Mouse (Mus musculus) macrophage (primary cell): Measurements from ENCODE around the gene Asic2. TPM values are rescaled to one million over a fixed set of nuclear protein-coding genes. Genes with fewer than 3 reads are reported as not detected.

Experiments used
- H3K27ac ChIP-seq: fragments of 350-480 bp; formaldehyde crosslinking; 2 replicates; pipeline ENCODE4 v1.9.0; 2021
- H3K36me3 ChIP-seq: fragments of 350-480 bp; formaldehyde crosslinking; 2 replicates; pipeline ENCODE4 v1.9.0; 2021; ENCODE audit errors: inconsistent target
- H3K4me3 ChIP-seq: fragments of 350-480 bp; formaldehyde crosslinking; 2 replicates; pipeline ENCODE4 v1.9.0; 2021; ENCODE audit errors: inconsistent target
- H3K79me2 ChIP-seq: fragments of 350-480 bp; formaldehyde crosslinking; 2 replicates; pipeline ENCODE4 v1.9.0; 2021; ENCODE audit errors: inconsistent target
- WGBS: methylation state at CpG from one replicate; pipeline ENCODE4 v1.1.7; 2026; ENCODE audit warnings: inconsistent platforms; ENCODE audit not compliant: missing documents; 5-methylcytosine and 5-hydroxymethylcytosine counted together
- polyA plus RNA-seq: library from polyadenylated mRNA; stranded (reverse); fragments of 250-400 nt; gene quantifications from 3 replicates; pipeline ENCODE4 v1.2.4, GENCODE M21; 2018; ENCODE audit warnings: inconsistent platforms

Gene Asic2
- polyA plus RNA-seq, 1 experiment from 2014 or later: not detected

DNA sequence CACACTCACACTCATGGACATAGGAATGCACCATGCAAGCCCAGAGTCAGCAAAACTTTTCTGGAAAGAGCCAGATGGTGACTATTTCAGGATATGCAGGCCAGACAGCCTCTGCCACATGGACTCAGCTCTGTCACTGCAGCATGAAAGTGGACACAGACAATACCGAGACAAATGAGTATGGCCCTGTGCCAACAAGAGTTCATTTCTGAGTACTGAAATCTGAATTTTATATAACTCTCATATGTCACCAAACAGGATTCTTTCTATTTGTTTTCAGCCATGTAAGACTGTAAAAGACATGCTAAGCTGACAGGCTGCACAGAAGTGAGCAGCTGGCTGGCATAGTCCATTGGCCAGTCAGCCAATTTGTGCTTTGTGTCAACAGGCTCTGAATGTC is 309.4 kb downstream of the Asic2 start:
- 92% methylated on average over 1 of the region's 1 CpGs for WGBS
- no peak overlapping the region for H3K4me3 ChIP-seq
- no peak overlapping the region for H3K27ac ChIP-seq
- H3K36me3 ChIP-seq: no peaks in the 10 kb centered on the region
- no peaks in the 10 kb centered on the region for H3K79me2 ChIP-seq

DNA sequence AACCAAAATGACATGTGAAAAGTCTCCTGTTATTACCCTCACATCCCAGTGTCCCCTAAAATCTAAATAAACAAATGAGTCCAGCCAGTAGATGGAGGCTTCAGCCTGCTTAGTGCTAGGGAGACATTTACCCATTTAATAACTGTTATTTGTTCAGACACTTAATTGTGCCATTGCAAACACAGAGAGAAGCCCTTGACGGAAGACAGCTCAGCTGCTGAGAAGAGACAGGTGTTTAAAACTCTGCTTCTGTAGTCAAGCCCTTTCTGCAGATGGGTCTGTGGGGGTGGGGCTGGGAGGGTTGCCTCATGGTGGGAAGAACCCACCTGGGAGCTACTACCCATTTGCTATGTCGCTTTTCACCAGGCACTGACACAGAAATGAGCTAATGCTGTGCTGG is 311.1 kb downstream of the Asic2 start:
- H3K79me2 ChIP-seq: no peaks in the 10 kb centered on the region
- no peak overlapping the region for H3K27ac ChIP-seq
- H3K4me3 ChIP-seq: no peak overlapping the region
- WGBS: 74% methylated on average over 2 of the region's 2 CpGs
- no peaks in the 10 kb centered on the region for H3K36me3 ChIP-seq

DNA sequence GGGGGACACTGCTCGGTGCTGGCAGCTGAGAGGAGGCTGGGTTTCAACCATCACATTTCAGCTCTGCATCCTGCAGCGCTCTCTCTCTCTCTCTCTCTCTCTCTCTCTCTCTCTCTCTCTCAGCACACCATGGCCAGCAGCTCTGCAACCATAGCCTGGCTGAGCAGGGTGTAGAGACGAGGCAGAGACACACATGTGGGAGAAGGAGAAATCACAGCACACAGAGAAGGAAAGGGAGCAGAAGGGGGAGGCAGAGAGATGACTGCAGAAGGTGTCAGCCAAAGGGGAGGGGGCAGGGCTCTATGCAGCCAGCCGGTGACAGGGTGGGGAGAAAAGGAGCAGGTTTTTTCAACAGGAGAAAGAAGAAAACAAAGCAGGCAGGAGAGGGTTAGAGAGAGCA is 320.4 kb downstream of the Asic2 start:
- Histone ChIP-seq H3K27ac (no peak overlapping the region), H3K4me3 (no peak overlapping the region), H3K36me3 (no peaks in the 10 kb centered on the region), H3K79me2 (no peaks in the 10 kb centered on the region)
- WGBS: 46% methylated on average over 4 of the region's 4 CpGs

DNA sequence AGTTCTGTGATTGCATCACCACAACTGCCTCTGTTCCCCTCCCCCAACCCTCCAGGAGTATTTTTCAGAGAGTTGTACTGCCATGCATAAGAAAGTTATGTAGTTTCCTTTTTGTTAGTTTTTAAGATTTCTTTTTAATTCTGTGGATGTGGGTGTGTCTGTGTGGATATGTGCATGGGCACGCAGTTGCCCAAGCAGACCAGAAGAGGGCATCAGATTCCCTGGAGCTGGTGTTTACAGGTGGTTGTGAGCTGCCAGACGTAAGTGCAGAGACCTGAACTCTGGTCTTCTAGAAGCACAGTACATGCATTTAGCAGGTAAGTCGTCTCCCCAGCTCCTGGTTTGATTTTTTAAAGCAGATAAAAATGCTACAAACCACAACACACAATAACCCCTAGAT is 322.7 kb downstream of the Asic2 start:
- Histone ChIP-seq H3K4me3 (no peak overlapping the region), H3K36me3 (no peaks in the 10 kb centered on the region), H3K27ac (no peak overlapping the region), H3K79me2 (no peaks in the 10 kb centered on the region)
- WGBS: 84% methylated on average over 3 of the region's 3 CpGs

DNA sequence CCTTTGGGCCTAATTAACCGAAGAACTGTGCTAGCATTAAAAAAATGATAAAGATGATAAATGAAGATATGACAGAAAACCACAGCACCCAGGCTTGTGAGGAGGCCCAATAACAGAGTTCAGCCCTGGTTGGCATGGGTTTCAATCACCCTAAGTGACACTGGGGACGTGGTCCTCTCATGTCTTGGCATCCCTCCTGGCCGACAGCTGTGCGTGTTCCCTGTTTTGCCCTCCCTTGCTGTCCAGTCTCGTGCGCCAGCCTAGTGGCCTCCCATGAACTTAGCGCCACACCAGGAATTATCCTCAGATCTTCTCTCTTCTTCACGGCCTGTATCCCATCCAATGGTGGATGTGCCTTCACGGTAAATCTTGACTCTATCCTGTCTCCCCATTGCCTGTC is 331.9 kb downstream of the Asic2 start:
- no peaks in the 10 kb centered on the region for H3K79me2 ChIP-seq
- no peaks in the 10 kb centered on the region for H3K36me3 ChIP-seq
- WGBS: 97% methylated on average over 9 of the region's 9 CpGs
- H3K4me3 ChIP-seq: no peak overlapping the region
- no peak overlapping the region for H3K27ac ChIP-seq

DNA sequence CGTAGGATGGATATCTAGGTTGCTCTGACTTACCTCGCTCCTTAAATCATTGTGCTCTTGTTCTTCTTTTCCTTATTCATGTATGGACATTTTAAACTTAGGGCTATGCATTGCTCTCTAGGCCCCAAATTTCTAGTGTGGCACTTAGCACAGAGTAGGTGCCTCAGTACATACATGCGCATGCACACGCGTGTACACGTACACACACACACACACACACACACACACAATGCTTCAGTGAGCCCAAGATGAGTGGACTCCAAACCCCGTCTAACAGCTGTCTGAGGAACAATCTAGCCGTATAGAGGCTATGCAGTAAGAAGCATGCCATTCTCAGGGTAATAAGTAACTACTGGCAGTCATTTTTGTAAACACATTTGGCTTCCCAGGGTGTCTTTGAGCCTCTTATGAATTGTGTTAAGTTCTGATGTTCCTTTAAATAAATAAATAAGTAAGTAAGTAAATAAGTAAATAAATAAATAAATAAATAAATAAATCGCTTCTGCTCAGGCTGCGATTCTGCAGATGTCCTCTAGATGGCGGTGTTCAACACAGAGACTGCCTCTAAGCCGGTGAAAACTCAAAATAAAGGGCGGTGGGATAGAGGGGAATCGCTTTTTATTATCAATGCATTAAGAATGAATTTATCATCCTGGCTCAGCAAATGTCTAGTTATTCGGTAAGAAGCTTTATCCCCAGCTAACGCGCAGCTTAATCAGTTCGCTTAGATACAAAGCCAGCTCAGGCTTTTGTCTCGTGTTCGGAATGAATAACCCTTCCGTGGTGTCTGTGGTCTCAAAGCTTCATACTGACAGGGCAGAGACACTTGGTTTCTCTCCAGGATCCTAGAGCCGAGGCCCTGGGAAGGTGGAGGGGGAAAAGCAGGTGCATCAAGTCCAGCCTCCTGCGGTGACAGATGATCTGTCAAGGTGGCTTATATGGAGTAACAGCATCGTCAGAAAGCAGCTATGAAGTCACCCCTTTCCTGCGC is 333.6 kb downstream of the Asic2 start:
- Histone ChIP-seq H3K36me3 (no peaks in the 10 kb centered on the region), H3K79me2 (no peaks in the 10 kb centered on the region), H3K4me3 (no peak overlapping the region), H3K27ac (no peak overlapping the region)
- 66% methylated on average over 25 of the region's 25 CpGs for WGBS

DNA sequence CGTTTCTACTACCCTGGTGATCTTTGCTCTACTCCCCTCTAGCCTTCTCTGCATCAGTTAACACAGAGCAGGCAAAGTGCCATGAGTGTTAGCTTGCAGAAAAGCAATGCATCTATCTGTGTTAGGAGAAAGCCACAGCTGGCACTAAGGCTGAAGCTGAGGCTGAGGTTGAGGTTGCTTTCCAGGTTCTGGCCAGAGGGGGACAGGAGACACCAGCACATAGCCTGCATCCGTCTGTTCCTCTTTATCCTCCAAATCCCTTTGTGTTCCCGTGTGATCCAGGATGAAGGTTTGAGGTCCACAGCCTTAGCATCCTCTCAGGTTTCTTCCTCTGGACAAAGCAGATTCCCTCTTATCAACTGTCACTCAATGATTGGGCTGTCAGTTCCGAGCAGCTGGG is 343.1 kb downstream of the Asic2 start:
- no peaks in the 10 kb centered on the region for H3K79me2 ChIP-seq
- no peak overlapping the region for H3K27ac ChIP-seq
- H3K36me3 ChIP-seq: no peaks in the 10 kb centered on the region
- H3K4me3 ChIP-seq: no peak overlapping the region
- 79% methylated on average over 4 of the region's 4 CpGs for WGBS

DNA sequence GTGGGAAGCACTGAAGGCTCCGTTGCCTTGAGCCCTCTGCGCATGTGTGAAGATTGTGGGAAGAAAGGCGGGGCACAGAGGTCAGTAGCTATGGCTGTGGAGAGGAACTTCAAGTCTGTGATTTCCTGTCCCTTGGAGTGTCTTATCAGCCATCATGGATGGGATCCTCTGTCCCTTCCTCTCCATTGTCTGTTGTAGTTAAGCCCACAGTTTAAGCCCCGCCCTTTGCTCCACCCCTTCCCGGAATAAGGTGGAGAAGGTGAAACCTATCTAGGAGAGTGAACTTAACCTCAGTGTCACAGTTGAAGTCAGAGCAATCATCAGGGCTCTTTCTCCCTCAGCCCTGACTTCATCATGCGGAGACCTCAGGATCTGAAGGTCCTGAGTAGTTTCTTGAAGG is 347.7 kb downstream of the Asic2 start:
- 75% methylated on average over 6 of the region's 6 CpGs for WGBS
- no peaks in the 10 kb centered on the region for H3K36me3 ChIP-seq
- H3K27ac ChIP-seq: no peak overlapping the region
- no peaks in the 10 kb centered on the region for H3K79me2 ChIP-seq
- H3K4me3 ChIP-seq: no peak overlapping the region

DNA sequence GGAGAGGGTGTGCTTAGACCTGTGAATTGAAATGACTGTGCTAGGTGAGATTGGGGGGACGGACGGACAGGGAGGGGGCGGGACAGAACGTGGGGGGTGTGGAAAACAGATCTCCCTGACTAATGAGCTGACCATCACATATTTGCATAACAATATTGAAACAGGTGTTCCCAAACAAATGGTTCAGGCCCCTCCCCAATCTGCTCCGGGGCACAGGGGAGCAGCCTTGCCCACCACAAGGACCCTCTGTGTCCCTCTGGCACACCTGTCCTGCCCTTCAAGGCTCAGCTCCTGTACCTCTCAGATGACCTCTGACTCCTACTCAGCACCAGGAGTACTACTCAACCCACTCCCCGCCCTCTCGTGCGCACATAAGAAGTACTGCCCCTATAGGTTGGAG is 351.8 kb downstream of the Asic2 start:
- no peaks in the 10 kb centered on the region for H3K36me3 ChIP-seq
- no peaks in the 10 kb centered on the region for H3K79me2 ChIP-seq
- no peak overlapping the region for H3K4me3 ChIP-seq
- 88% methylated on average over 8 of the region's 8 CpGs for WGBS
- H3K27ac ChIP-seq: no peak overlapping the region

DNA sequence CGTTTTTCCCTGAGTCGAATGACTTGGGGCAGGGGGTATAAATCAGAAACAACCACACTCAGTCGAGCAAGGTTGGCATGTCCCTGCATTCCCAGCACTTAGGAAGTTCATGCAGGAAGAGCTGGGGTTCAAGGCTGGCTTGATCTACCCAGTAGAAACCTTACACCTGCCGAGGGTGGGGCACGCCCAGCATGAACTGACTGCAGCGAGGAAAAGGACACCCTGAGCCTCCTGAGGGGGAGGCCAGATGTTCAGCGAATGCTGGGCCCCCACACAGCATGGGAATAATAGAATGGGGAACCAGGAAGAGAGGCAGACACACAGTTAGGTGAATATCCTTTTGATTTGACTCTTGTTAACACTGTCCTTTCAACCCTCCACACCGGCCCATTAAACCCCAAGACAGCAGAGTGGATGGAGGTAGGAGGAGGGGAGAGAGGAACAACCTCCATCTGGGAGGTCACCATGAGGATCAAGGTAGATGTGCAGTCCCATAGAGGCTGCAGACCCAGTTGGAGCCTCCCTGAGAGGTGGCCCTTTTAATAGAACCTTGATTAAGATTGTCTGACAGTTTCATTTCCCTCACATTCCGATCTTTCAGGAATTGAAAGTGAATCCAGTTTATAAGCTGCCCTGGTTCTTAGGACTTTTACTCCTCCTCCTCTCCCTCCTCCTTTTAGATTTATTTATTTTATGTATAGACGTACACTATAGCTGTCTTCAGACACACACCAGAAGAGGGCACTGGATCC is 354.2 kb downstream of the Asic2 start:
- 29% methylated on average over 10 of the region's 10 CpGs for WGBS
- Histone ChIP-seq H3K4me3 (no peak overlapping the region), H3K79me2 (no peaks in the 10 kb centered on the region), H3K36me3 (no peaks in the 10 kb centered on the region), H3K27ac (no peak overlapping the region)

DNA sequence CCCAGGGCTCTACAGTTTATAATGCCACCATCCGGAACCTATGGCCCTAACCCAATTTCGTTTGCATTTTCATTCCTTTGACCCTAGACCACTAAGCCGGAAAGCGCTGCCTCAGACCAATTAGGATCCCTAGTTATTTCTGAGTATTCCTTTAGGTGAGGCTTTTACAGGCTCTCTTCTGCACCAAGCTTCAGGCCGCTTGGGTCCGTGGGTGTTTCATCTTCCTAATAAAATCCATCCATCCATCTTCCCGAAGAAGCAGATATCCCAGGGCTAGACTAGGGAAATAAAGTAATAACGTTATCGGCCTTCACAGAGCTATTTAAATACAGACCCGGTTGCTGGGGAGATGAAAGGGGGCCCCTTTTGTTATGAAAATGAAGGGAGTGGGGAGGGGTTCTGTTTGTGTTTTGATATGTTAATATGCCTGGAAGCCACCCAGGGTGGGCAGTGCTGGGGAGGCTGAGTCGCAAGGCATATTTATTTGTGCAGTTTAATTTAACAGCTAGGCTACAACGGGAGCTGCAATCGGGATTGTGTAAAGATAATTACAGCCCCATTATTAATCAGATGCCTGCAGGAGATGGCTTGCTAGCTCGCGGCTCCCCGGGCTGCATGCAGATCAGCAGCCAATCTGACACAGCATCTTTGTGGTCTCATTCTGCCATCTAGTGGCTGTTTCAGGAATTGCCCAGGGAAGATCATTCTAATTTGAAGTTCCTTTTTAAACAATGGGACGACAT is 355.3 kb downstream of the Asic2 start:
- 6% methylated on average over 17 of the region's 17 CpGs for WGBS
- no peak overlapping the region for H3K27ac ChIP-seq
- no peaks in the 10 kb centered on the region for H3K79me2 ChIP-seq
- no peak overlapping the region for H3K4me3 ChIP-seq
- no peaks in the 10 kb centered on the region for H3K36me3 ChIP-seq

DNA sequence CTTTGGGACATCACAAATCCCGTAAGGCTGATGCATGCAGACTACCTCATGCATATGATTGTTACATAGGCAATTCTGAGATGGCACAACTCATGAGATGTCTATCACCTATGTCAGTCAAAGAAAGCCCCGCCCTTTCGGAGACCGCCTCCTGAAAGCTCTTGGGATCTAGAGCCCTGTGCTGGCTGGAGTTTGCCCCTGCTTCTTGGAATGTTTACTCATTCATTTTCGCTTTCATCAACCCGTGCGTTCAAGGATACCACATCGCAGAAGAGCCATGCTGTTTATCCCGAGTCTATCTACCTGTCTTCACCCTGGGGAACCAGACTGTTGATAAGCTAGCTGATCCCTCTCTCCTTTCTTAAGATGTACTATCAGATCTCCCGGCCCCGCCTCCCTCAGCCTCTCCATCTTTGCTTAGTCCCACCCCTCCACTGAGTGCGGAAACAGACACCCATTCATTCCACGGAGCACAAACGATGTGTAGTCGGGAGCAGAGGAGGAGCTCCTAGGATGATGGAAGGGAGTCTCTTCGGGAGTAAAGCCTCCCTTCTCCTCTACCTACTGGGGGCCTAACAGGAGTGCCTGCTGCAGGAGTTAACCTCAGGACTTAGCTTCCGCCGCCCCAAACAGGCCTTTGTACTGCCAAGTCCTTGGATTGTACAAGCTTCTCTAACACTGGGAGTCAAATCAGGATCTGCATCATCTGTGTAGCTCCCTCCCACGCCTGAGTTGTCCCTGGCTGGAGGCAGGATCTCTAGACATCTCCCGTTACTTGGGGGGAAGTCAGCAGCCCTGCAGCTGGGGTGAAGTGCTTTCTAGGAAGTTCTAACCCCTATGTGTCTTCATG is 356.1 kb downstream of the Asic2 start:
- Histone ChIP-seq H3K36me3 (no peaks in the 10 kb centered on the region), H3K27ac (no peak overlapping the region), H3K4me3 (no peak overlapping the region), H3K79me2 (no peaks in the 10 kb centered on the region)
- WGBS: 24% methylated on average over 20 of the region's 20 CpGs

DNA sequence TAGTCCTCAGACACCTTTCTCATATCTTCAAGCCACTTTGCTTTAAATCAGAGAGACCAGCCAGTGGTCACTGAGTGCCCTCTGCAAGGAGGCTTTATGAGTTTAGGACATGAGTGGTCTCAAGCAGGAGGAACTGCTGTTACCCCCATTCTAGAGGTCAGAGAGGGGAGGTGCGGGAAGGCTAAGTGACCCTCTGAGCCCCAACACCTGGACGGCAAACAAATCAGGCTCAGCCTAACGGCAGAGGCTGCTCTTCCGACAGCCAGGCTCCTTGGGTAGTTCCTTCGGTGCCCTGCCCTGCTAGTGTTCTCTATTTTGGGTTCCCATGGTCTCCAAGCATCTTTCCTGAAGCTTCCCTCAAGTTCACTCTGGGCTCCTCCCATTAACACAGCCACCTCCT is 357.8 kb downstream of the Asic2 start:
- Histone ChIP-seq H3K4me3 (no peak overlapping the region), H3K27ac (no peak overlapping the region), H3K79me2 (no peaks in the 10 kb centered on the region), H3K36me3 (no peaks in the 10 kb centered on the region)
- WGBS: 84% methylated on average over 5 of the region's 5 CpGs

DNA sequence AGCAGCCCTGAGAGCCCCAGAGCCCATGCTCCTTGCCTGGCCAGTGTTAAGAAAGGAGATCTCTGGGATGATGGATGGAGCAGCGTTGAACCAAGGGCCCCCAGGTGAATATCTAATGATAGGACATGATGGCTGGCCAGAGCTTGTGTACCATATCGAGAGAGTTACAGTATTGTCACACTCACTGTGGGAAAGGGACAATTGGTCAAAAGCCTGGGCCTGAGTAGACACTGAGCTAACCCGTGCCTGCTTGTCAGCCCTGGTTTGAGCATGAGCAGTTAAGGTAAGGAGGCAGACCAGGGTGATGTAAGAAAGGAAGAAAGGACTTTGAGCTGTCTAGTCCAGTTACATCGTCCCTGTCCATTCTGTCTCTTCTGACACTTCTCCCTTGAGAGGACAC is 365.3 kb downstream of the Asic2 start:
- 73% methylated on average over 4 of the region's 4 CpGs for WGBS
- Histone ChIP-seq H3K27ac (no peak overlapping the region), H3K79me2 (no peaks in the 10 kb centered on the region), H3K36me3 (no peaks in the 10 kb centered on the region), H3K4me3 (no peak overlapping the region)
